ENCODE assay signal across 8 mouse cellular contexts in genomic region chr3:66220554-66221242, GRCm38 (mm10). TPM values are rescaled to one million over a fixed set of nuclear protein-coding genes. Genes with fewer than 3 reads are reported as not detected.
DNase-seq lines count a peak whose midpoint lies in the region; ATAC-seq lines count a peak whose summit lies in the region.

No protein-coding gene starts in this region.

- peak overlapping the region; percentile 94 for H3K4me2 ChIP-seq in forebrain, embryonic 11.5 days (ENCODE audit: low read depth, low read length, severe bottlenecking)

- peak; percentile 88 for ATAC-seq in forebrain, embryonic 11.5 days (replicated peaks; ENCODE audit: low FRiP score)

- no peaks in the 10 kb centered on the region for H3K27me3 ChIP-seq in forebrain, embryonic 11.5 days (ENCODE audit: control insufficient read depth, insufficient read depth, low read length)

- H3K9me3 ChIP-seq in forebrain, embryonic 11.5 days (ENCODE audit: control insufficient read depth, low read length) = no peaks in the 10 kb centered on the region

- H3K9ac ChIP-seq in forebrain, embryonic 11.5 days (ENCODE audit: low read length) = peak overlapping the region; percentile 83

- H3K36me3 ChIP-seq in forebrain, embryonic 11.5 days (ENCODE audit: control insufficient read depth, insufficient read depth, low read length) = no peaks in the 10 kb centered on the region; the same call in 1 of the 2 replicates

- peaks cover 3% of the 10 kb centered on the region; the same call in 1 of the 2 replicates for H3K4me1 ChIP-seq in forebrain, embryonic 11.5 days (replicated peaks; ENCODE audit: control insufficient read depth, insufficient read depth, low read length)

- intact Hi-C loops in heart, postnatal 36 days (cut with DNase I) = no loop called here

- H3K27ac ChIP-seq in forebrain, embryonic 11.5 days (ENCODE audit: low read depth, low read length) = peak overlapping the region; percentile 68

- under 1% methylated on average over 54 of the region's 54 CpGs for WGBS in forebrain, embryonic 11.5 days

- DNase-seq in urinary bladder, adult 18-20 months (ENCODE audit: low spot score in 2 of 2) = peak; percentile 7 to 25
- no peak for DNase-seq in urinary bladder, adult 2 months (ENCODE audit: low spot score)
- peak; percentile 79 for DNase-seq in forebrain, embryonic 11.5 days (ENCODE audit: low spot score)
- peak; percentile 32 to 37 for DNase-seq in heart, postnatal 36 days
- DNase-seq in layer of hippocampus, postnatal 25 days (ENCODE audit: extremely low spot score in 1 of 2, low spot score in 1 of 2) = peak; percentile 13 to 36
- peak; percentile 37 to 67 for DNase-seq in lung, postnatal 4 days
- DNase-seq in right cerebral cortex, postnatal 25 days = peak; percentile 66
- no peak for DNase-seq in natural killer cell, adult 2 months (ENCODE audit: low spot score in 2 of 2)

- H3K4me3 ChIP-seq in forebrain, embryonic 11.5 days (ENCODE audit: low read depth, low read length) = peak overlapping the region; percentile 60

RNA-seq across cellular contexts. Expression of gene Ptx3, which starts 1.0 kb away (rescaled TPM):
- 0.50 and 0.81 TPM in 2 replicates for polyA plus RNA-seq in urinary bladder, adult 2 months (2012; rRNA removed)
- 40.7 and 50.6 TPM in 2 replicates for polyA plus RNA-seq in forebrain, embryonic 11.5 days (2014; fragmentation: Nextera tagmentation; extraction: Ambion mirVana)
- total RNA-seq in heart, postnatal 36 days (2021) = under 1 TPM; 0.81 to 0.86 TPM
- 1 to 10 TPM; 2.0 to 2.3 TPM for total RNA-seq in layer of hippocampus, postnatal 25 days (2021)

Comparison
In these comparisons a context has a peak if more than half of its experiments do, and no peak if none do; other contexts are left out.
1. DNase-seq: peak in urinary bladder, adult 18-20 months (2 of 2), forebrain, embryonic 11.5 days (single experiment), heart, postnatal 36 days (2 of 2), layer of hippocampus, postnatal 25 days (2 of 2), lung, postnatal 4 days (2 of 2) and right cerebral cortex, postnatal 25 days (single experiment); none in urinary bladder, adult 2 months (single experiment) and natural killer cell, adult 2 months (0 of 2).